Mouse (Mus musculus) kidney, adult 10 weeks (tissue): ENCODE results near the gene Lcn8. TPM values are rescaled to one million over a fixed set of nuclear protein-coding genes. Genes with fewer than 3 reads are reported as not detected.

Experiments
- polyA plus RNA-seq: library from polyadenylated mRNA; stranded (reverse); fragments of 350-450 nt; fragmentation: Illumina TruSeq; extraction: RNeasy Lipid Tissue Mini Kit (QIAGEN cat#74804); gene quantifications from one replicate; pipeline ENCODE4 v1.2.3, GENCODE M21; 2014; ENCODE audit warnings: low read depth, low replicate concordance

The Lcn8 gene
- not detected for polyA plus RNA-seq

DNA sequence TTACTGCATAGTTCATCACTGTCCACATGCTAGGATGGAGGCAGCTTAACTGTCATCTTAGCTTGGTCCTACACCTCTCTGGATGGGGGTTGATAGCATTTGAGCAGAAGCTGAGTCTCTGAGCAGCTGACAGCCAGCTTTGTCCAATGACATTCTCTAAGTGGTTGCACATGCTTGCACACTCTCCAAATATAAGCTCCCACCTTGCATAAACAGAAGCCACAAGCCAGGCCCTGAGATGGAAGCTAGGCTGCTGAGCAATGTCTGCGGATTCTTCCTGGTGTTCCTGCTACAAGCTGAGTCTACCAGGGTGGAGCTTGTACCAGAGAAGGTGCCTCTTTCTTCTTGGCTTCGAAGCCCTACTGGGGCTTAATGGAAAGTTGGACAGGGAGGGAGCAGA is at the start of gene Lcn8:
TSS of gene Lcn8 (plus strand) at position 219 of the 400 bp plus-strand sequence.

DNA sequence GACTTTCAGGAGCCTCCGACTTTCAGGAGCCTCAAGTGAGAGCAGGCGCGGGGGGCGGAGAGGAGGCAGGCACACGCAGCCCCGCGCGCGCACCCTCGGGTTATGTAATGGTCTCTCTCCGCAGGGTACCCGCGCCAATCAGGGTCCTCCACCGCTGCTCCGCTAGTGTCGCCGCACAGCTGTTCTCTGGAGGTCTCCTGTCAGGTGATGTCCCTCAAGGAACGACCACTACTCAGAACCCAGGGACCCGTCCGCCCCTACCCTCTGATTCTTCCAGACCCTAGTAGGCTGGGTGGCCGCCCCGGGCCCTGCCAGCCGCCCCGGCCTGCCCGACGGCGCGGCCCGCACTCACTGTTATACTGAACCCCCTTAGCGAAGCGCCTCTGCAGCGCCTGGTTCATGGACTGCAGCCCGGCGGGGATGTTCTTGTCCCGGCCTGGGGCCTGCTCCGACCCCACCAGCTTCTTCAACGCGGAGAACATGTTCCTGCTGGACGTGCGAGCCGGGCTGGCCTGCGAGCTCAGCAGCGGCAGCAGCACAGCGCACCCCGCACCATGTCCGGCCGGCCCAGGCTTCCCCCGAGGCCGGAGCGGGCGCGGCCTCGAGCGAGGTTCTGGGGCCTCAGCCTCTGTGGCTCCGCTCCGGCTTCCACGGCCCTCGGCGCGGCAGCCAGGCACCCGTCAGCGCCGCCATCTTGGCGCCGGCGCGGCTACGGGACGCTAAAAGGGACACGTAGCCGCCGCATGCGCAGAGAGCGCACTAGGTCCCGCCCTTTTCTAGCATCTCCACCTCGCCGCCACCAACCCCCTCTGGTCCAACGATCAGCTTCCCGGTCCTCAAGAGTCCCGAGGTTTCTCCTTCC is 44.9 kb upstream of the Lcn8 start, which contains the start of gene Rabl6:
TSS of gene Rabl6 (minus strand) at position 761 of the 862 bp plus-strand sequence.

DNA sequence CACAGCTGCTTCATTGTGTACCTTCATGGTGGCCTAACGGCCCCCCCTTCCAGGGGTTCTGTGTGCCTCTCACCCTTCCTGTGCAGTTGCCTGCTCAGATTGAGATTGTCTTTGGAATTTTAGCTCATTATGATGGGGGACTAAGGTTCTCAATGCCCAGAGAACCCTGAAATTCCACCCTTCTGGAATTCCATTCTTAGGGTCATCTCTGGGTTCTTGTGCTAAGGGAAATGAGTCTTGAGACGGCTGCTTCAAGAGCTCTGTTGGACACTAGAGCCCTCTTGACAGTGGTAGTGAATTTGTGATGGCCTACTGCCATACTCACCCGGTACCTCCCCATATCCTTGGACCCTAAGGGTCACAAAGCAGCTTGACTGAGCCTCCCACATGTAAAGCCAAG is 35.3 kb upstream of the Lcn8 start, which contains the start of gene Ccdc183:
TSS of gene Ccdc183 (minus strand) at position 101 of the 400 bp plus-strand sequence.

DNA sequence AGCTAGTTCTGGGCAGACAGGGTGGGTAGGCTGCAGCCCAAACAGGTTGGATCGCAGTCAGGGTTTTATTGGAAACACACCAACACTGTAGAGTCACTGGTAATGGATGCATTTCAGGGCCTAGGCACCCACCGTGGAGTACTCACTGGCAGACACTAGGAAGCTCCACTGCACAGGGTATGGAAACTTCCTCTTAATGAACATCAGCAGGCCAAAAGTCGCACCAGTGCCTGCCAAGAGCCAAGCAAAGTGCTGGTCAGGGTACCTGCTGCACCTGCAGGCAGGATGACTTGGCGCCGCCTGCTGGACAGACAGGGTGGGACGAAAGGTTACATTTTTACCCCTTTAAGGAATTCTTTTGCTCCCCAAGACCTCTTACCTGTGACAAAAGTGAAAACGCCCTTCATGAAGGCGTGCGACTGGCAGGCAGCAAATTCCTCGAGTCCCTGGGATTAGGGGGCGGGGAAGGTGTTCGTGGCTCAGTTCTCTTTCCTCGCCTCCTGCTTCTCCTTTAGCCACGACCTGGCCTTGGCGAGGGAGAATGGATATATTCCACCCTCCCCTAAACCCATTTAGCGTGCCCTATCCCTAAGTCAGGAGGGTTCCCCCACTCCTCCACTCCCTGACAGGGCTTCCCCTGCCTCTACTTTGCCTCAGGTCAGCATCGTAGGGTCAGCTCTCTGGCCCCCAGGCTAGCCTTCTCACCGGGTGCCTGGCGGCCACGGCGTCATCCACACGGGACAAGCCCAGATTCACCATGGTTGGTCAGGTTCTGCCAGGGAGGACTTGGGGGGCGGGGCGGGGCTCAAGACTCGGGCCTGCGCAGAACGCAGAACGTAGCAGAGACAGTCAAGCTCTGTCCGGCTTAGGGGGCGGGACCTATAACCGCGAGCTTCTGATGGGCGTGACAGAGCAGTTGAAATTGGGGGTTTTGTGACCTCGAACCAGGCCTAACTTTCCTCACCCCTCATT is 31.4 kb upstream of the Lcn8 start, which contains the start of gene Tmem141:
TSS of gene Tmem141 (minus strand) at position 777 of the 972 bp plus-strand sequence.

DNA sequence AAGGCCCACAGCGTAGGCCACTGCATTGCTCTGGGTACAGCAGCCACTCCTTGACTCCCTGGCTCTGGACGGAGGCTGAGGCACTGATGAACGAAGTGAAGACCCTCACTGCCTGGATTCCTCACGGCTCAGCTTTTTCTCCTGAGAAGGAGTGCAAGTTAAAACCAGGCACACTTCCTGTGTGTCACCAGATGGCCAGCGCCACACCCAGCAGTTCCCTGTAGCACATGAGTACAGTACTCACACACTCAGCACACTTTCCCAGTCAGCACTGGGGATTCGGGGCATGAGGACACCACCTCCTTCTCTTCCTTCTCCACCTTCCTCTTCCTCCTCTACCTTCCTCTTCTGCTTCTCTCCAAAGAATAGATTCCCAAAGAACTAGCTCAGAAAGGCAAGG is 25.1 kb upstream of the Lcn8 start, which contains the start of gene Fcna:
TSS of gene Fcna (minus strand) at position 220 of the 400 bp plus-strand sequence.

DNA sequence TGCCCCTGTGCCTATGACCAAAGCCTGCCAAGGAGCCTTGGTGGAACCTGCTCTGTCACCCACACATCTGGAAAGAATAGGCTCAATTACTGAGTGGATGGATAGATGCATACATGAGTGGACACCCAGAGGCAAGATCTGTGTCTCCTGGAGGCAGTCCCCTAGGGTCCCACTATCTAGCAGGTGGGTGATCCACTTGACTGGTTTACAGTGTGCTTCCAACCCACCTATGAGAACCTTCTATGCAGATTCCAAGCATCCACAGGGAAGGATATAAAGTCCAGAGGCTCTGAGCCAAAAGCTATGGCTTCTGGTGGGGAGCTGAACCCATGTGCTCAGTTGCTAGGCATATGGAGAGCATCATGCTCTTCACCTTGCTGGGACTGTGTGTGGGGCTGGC is 4.7 kb downstream of the Lcn8 start, which contains the start of gene Lcn5:
TSS of gene Lcn5 (plus strand) at position 301 of the 400 bp plus-strand sequence.

DNA sequence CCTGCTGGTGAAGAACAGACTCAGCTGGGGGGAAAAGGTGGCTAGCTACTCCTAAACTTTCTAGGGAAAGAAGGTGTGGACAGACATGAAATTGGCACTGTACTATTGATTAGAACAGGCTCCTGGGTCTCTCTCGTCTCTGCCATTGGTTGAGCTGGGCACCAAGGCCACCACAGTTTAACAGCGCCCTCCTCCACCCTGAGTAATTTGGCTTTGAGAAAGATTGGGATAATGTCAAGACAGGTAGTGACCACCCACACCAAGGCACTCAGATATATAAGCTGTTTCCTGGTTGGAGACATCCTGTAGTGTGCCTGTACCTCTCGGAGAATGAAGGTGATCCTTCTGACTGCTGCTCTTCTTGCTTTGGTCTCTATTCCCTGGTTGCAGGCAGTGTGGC is 23.6 kb downstream of the Lcn8 start, which contains the start of gene Lcn6:
TSS of gene Lcn6 (plus strand) at position 301 of the 400 bp plus-strand sequence.

DNA sequence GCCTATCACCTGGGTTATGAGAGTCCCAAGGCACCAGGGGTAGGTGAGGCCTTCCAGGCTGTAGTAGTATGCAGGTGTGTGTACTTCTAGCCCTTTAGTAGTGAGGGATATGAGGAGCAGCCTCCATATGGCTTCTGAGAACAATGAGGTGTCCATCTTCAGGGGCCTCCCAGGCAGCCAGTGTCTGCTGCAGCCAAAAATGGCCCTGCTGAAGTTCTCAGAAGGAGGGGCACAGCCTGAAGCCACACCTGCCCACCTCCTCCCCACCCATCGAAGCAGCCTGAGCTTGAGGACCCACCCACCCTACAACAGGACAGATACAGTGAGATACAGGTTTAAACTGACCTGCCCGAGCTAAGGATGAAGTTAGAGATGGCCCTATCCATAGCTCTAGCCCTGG is 29.5 kb downstream of the Lcn8 start, which contains the start of gene Lcn10:
TSS of gene Lcn10 (plus strand) at position 301 of the 400 bp plus-strand sequence.

DNA sequence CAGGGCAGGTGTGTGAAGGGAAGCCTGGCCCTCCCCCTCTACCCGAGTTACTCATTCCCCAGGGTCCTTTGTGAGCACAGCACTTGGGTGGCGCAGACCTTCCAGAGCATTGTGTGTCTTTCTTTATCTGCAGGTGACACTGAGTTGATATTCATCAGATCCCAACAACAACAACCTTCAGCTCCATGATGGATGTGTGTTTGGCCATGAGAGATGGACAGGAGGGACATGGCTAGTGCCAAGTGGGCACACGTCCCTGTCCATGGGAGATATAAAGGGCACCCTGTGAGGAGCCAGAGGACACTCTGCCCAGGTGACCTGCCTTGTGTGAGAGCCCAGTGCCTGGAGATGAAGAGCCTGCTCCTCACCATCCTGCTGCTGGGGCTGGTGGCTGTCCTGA is 46.8 kb downstream of the Lcn8 start, which contains the start of gene Obp2a:
TSS of gene Obp2a (plus strand) at position 301 of the 400 bp plus-strand sequence.

Other genes with a start within 250 kb of the Lcn8 start
- gene Fut7, start 229.9 kb upstream of the Lcn8 start, polyA plus RNA-seq: not detected
- gene Abca2, start 224.4 kb upstream of the Lcn8 start, polyA plus RNA-seq: 0.77 TPM
- not detected for gene Clic3, start 196.3 kb upstream of the Lcn8 start, polyA plus RNA-seq
- 2.2 TPM for gene Paxx, start 192.0 kb upstream of the Lcn8 start, polyA plus RNA-seq
- not detected for gene Ptgds, start 183.1 kb upstream of the Lcn8 start, polyA plus RNA-seq
- not detected for gene Lcn12, start 159.2 kb upstream of the Lcn8 start, polyA plus RNA-seq
- 0.40 TPM for gene Fbxw5, start 152.4 kb upstream of the Lcn8 start, polyA plus RNA-seq
- 1.7 TPM for gene C8g, start 151.4 kb upstream of the Lcn8 start, polyA plus RNA-seq
- gene Traf2, start 106.2 kb upstream of the Lcn8 start, polyA plus RNA-seq: 0.65 TPM
- 0.89 TPM for gene Edf1, start 95.3 kb upstream of the Lcn8 start, polyA plus RNA-seq
- not detected for gene Mamdc4, start 78.3 kb upstream of the Lcn8 start, polyA plus RNA-seq
- gene Phpt1, start 77.9 kb upstream of the Lcn8 start, polyA plus RNA-seq: 1.1 TPM
- gene Ajm1, start 71.4 kb upstream of the Lcn8 start, polyA plus RNA-seq: not detected
- 37.2 TPM for gene Rabl6, start 44.6 kb upstream of the Lcn8 start, polyA plus RNA-seq
- gene Ccdc183, start 35.4 kb upstream of the Lcn8 start, polyA plus RNA-seq: not detected
- 4.8 TPM for gene Tmem141, start 31.1 kb upstream of the Lcn8 start, polyA plus RNA-seq
- not detected for gene Fcna, start 25.1 kb upstream of the Lcn8 start, polyA plus RNA-seq
- gene Lcn5, start 4.8 kb downstream of the Lcn8 start, polyA plus RNA-seq: not detected
- not detected for gene Lcn6, start 23.7 kb downstream of the Lcn8 start, polyA plus RNA-seq
- not detected for gene Lcn10, start 29.6 kb downstream of the Lcn8 start, polyA plus RNA-seq
- gene Obp2a, start 46.9 kb downstream of the Lcn8 start, polyA plus RNA-seq: not detected
- gene Bmyc, start 53.6 kb downstream of the Lcn8 start, polyA plus RNA-seq: 2.8 TPM
- gene Obp2b, start 83.9 kb downstream of the Lcn8 start, polyA plus RNA-seq: not detected
- gene Lcn3, start 112.4 kb downstream of the Lcn8 start, polyA plus RNA-seq: not detected
- gene Lcn11, start 123.9 kb downstream of the Lcn8 start, polyA plus RNA-seq: not detected
- not detected for gene Gm13539, start 129.1 kb downstream of the Lcn8 start, polyA plus RNA-seq
- gene Glt6d1, start 162.7 kb downstream of the Lcn8 start, polyA plus RNA-seq: not detected
- not detected for gene Lcn9, start 170.0 kb downstream of the Lcn8 start, polyA plus RNA-seq
- not detected for gene Sohlh1, start 194.1 kb downstream of the Lcn8 start, polyA plus RNA-seq
- gene Kcnt1, start 210.6 kb downstream of the Lcn8 start, polyA plus RNA-seq: 0.97 TPM